Mouse (Mus musculus): ENCODE data around the gene Bod1. TPM values are rescaled to one million over a fixed set of nuclear protein-coding genes. Genes with fewer than 3 reads are reported as not detected.
A peak's percentile ranks its signal among the peaks of the same experiment; 100 is the strongest.

Bod1 gene
- 22.3 and 24.2 TPM in 2 replicates for polyA plus RNA-seq (2016; fragmentation: Nextera tagmentation; extraction: Ambion mirVana)

GRCm38 (mm10) chr11:31671354-31672169 is at the start of gene Bod1:
TSS of gene Bod1 (minus strand) at chr11:31671885.
- Histone ChIP-seq H3K27me3 (replicated peaks) (no peaks in the 10 kb centered on the region), H3K9me3 (replicated peaks) (no peaks in the 10 kb centered on the region), H3K4me1 (peaks cover 27% of the 10 kb centered on the region), H3K9ac (peak within 1 kb of the TSS; percentile 93), H3K4me2 (peak within 1 kb of the TSS; percentile 88), H3K4me3 (peak within 1 kb of the TSS; percentile 86), H3K27ac (0 out of 2 replicates have a peak within 1 kb of the TSS, but pooled peaks have one; percentile 49), H3K36me3 (peaks cover 28% of the 10 kb centered on the region)
- WGBS (ENCODE audit: insufficient replicate concordance) = under 1% methylated on average over 76 of the region's 76 CpGs
- ATAC-seq = peak; percentile 92

- ATAC-seq = no peak
- WGBS (ENCODE audit: insufficient replicate concordance) = 75% methylated on average over 4 of the region's 4 CpGs
These were observed 47.4 kb upstream of the Bod1 start for GRCm38 (mm10) chr11:31719090-31719489.

DNA sequence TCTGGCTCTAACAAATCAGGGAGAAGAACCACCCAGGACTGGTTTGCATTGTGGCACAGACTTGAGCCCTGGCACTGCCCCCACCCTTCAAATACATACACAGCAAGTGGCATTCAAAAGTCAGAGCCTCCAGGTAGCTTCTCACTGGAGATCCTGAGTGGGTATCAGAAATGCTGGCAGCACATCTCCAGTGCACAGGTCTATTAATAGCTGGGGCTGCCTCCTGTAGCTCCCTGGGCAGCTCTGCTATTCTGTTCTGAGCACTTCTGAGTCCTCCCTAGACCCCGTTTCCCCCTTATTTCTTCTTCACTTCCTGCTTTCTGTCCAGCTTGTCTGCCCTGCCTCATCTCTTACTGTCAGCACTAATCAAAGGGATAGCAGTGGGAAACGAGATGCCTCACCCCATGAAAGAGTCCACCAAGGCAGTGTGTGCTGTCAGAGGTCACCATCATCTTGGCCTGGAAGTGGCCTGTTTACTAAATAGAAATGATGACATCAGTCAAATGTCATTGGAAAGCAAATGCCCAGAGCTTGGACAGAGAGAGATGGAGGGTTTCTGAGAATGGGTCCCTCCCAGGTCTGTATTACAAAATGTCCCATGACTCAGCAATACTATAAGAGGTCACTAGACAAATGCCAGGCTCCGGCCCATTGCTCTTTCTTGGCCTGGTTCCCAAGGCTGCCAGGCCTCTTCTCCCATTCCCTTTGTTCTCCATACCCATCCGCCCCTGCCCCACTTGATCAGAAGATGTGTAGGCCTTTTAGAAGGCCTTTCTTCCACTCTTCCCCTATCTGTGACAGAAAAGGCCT is 46.4 kb upstream of the Bod1 start:
- no peaks in the 10 kb centered on the region for H3K36me3 ChIP-seq

More at GRCm38 (mm10) chr11:31719090-31719489, 47.4 kb upstream of the Bod1 start:
- no peak overlapping the region for H3K9ac ChIP-seq
- no peaks in the 10 kb centered on the region for H3K9me3 ChIP-seq (replicated peaks)
- no peak overlapping the region for H3K4me2 ChIP-seq
- H3K4me1 ChIP-seq = peaks cover 26% of the 10 kb centered on the region
- no peaks in the 10 kb centered on the region for H3K36me3 ChIP-seq
- H3K27me3 ChIP-seq (replicated peaks) = 0 out of 2 replicates have a peak, but pooled peaks cover 7% of the 10 kb centered on the region
- H3K4me3 ChIP-seq = no peak overlapping the region
- no peak overlapping the region for H3K27ac ChIP-seq

DNA sequence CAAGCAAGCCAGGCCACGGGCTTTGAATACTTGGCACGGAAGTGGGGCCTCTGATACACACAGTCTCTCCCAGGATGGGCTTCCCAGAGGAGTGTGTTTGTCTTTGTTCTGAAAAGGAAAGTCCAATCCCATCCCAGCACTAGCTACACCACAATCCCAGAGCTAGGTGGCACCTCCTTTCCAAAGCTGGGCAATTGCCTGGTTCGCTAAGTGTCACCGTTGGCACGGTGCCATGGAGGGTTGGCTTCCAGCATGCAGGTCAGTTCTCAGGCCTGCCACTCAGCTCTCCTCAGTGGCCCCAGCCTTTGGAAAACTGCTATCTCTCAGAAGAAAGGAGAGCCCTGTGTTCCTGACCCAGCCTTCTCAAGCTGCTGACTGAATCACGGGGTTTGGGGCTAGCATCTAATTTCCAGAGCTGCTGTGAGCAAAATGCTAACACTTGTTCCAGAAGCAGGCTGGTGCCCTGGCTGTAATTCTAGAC is 42.0 kb upstream of the Bod1 start:
- 82% methylated on average over 6 of the region's 6 CpGs for WGBS (ENCODE audit: insufficient replicate concordance)
- Histone ChIP-seq H3K9ac (no peak overlapping the region), H3K27me3 (replicated peaks) (peaks cover 39% of the 10 kb centered on the region), H3K4me2 (no peak overlapping the region), H3K36me3 (no peaks in the 10 kb centered on the region), H3K9me3 (replicated peaks) (no peaks in the 10 kb centered on the region), H3K27ac (no peak overlapping the region), H3K4me1 (peaks cover 10% of the 10 kb centered on the region; the same call in 1 of the 2 replicates), H3K4me3 (no peak overlapping the region)
- ATAC-seq = no peak

More for the DNA sequence above, 46.4 kb upstream of the Bod1 start:
- Histone ChIP-seq H3K9me3 (replicated peaks) (no peaks in the 10 kb centered on the region), H3K27ac (no peak overlapping the region), H3K4me3 (no peak overlapping the region), H3K4me2 (no peak overlapping the region), H3K4me1 (peaks cover 29% of the 10 kb centered on the region), H3K9ac (no peak overlapping the region), H3K27me3 (replicated peaks) (peaks cover 12% of the 10 kb centered on the region; the same call in 1 of the 2 replicates)
- ATAC-seq = no peak
- 49% methylated on average over 4 of the region's 4 CpGs for WGBS (ENCODE audit: insufficient replicate concordance)

DNA sequence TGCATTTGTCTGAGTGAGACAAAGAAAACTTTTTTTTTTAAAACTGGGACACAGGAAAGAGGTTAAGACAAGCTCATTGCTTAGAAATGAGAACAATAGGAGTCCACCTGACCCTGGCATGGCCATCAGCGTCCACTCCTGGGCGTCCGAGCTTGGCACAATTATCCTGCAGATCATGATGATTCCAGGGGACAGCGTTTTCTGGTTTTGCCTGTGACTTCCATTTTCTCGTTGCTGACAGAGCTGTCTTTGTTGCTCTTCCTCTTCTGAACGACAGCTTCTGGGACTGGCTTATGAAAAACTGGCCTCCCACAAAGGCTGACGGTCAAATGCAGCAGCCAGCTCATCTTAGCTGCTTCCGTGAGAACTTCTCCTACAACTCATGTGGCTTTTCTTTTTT is 41.4 kb upstream of the Bod1 start:
- H3K4me1 ChIP-seq = peaks cover 5% of the 10 kb centered on the region; the same call in 1 of the 2 replicates
- no peak overlapping the region for H3K4me3 ChIP-seq
- whole genome bisulfite sequencing (ENCODE audit: insufficient replicate concordance) = 48% methylated on average over 8 of the region's 8 CpGs
- H3K27ac ChIP-seq = no peak overlapping the region
- ATAC-seq = no peak
- H3K9me3 ChIP-seq (replicated peaks) = peaks cover under 1% of the 10 kb centered on the region; the same call in 1 of the 2 replicates
- H3K36me3 ChIP-seq = no peaks in the 10 kb centered on the region
- H3K27me3 ChIP-seq (replicated peaks) = peaks cover 39% of the 10 kb centered on the region
- no peak overlapping the region for H3K9ac ChIP-seq
- no peak overlapping the region for H3K4me2 ChIP-seq

DNA sequence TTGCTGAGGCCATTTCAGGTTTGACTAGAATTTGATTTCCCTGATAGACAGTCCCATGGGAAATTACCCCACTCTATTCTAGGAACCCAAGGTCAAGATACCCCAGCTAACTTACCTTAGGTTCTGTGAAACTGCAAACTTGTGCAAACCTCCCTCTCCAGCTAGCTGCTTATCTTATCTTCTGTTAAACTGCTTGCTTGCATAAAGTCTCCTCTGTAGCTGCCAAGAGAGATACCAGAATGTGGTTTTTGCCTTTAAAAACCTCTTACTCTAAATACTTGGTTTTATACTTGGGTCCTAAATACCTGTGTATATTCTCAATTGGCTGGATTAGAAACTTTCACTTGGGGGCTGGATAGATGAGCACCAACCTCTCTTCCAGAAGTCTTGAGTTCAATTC is 36.1 kb upstream of the Bod1 start:
- Histone ChIP-seq H3K27me3 (replicated peaks) (peaks cover 28% of the 10 kb centered on the region), H3K4me3 (no peak overlapping the region), H3K4me2 (no peak overlapping the region), H3K36me3 (no peaks in the 10 kb centered on the region), H3K27ac (no peak overlapping the region), H3K4me1 (peaks cover 4% of the 10 kb centered on the region; the same call in 1 of the 2 replicates), H3K9me3 (replicated peaks) (peaks cover 4% of the 10 kb centered on the region; the same call in 1 of the 2 replicates), H3K9ac (no peak overlapping the region)
- peak; percentile 42; the same call in 1 of the 2 replicates for ATAC-seq

DNA sequence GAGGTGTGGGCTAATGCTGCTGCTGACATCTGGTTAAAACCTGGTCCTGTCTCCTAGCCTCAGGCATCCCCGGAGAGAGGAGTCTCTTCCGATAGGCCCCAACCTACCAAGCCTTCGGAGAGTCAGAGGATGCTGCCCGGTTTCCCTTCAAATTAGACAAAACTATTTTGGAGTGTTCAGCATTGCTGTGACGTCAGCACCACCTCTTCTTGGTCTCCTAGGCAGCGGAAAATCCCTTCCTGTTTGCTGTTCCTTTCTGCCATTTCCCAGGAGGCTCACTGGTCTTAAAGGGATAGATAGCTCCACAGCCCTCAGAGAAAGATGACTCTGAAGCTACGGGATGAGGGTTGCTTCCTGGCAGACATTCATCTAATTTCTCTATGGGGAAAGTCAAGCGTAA is 31.5 kb upstream of the Bod1 start:
- Histone ChIP-seq H3K27ac (no peak overlapping the region), H3K36me3 (no peaks in the 10 kb centered on the region), H3K27me3 (replicated peaks) (peaks cover 4% of the 10 kb centered on the region; the same call in 1 of the 2 replicates), H3K4me3 (no peak overlapping the region), H3K4me1 (peaks cover 4% of the 10 kb centered on the region; the same call in 1 of the 2 replicates), H3K9me3 (replicated peaks) (peaks cover 4% of the 10 kb centered on the region; the same call in 1 of the 2 replicates), H3K9ac (no peak overlapping the region), H3K4me2 (no peak overlapping the region)
- ATAC-seq = no peak
- WGBS (ENCODE audit: insufficient replicate concordance) = 71% methylated on average over 8 of the region's 8 CpGs

DNA sequence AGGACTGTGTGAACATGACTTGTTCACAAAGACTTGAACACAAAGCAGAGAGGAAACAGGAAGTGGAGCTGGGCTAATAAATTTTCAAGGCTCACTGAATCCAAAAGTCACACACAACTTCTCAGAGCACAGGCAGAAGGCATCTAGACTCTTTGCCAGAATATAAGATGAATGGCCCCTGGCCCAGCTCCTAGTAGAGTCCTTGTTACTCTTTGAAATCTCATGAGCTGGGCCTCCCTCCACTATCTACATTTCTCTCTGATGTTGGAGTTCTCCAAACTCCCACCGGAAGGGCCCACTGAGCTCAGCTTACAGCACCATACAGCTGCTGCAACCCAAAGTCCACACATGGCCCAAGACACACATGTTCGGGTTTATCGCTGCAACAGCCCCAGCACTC is 30.2 kb upstream of the Bod1 start:
- H3K27ac ChIP-seq = no peak overlapping the region
- no peak overlapping the region for H3K4me2 ChIP-seq
- no peak overlapping the region for H3K9ac ChIP-seq
- H3K9me3 ChIP-seq (replicated peaks) = no peaks in the 10 kb centered on the region
- WGBS (ENCODE audit: insufficient replicate concordance) = 67% methylated on average over 3 of the region's 3 CpGs
- no peaks in the 10 kb centered on the region for H3K4me1 ChIP-seq
- H3K36me3 ChIP-seq = no peaks in the 10 kb centered on the region
- no peak overlapping the region for H3K4me3 ChIP-seq
- peaks cover 4% of the 10 kb centered on the region; the same call in 1 of the 2 replicates for H3K27me3 ChIP-seq (replicated peaks)
- no peak for ATAC-seq

GRCm38 (mm10) chr11:31699502-31699901 is 27.8 kb upstream of the Bod1 start:
- Histone ChIP-seq H3K4me1 (no peaks in the 10 kb centered on the region), H3K27ac (no peak overlapping the region), H3K36me3 (no peaks in the 10 kb centered on the region), H3K27me3 (replicated peaks) (peaks cover 4% of the 10 kb centered on the region; the same call in 1 of the 2 replicates), H3K9ac (no peak overlapping the region), H3K4me2 (no peak overlapping the region), H3K9me3 (replicated peaks) (no peaks in the 10 kb centered on the region), H3K4me3 (no peak overlapping the region)
- ATAC-seq = no peak
- WGBS (ENCODE audit: insufficient replicate concordance) = 40% methylated on average over 3 of the region's 3 CpGs

DNA sequence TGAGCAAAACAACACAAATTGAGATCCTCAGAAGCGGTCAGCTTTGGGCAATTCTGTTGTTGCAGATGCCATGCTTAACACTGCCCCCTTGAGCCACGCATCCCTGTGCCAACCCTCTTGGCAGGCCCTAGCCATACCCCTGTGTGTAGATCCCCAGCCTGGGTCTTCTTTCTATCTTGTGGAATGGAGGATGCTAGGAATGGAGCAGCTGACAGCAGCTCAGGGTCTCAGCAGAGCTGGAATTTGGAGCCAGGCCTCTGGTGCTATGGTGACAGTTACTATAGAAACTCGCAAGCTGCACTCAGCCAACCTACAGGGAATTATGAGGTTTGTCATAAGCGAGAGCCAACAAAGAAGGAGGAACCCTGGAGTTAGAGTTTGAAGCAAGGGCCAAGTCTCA is 23.1 kb upstream of the Bod1 start:
- no peaks in the 10 kb centered on the region for H3K36me3 ChIP-seq
- no peak for ATAC-seq
- H3K9ac ChIP-seq = no peak overlapping the region
- 0 out of 2 replicates have a peak, but pooled peaks cover 3% of the 10 kb centered on the region for H3K9me3 ChIP-seq (replicated peaks)
- H3K27me3 ChIP-seq (replicated peaks) = no peaks in the 10 kb centered on the region; the same call in 1 of the 2 replicates
- no peak overlapping the region for H3K27ac ChIP-seq
- H3K4me2 ChIP-seq = no peak overlapping the region
- H3K4me3 ChIP-seq = no peak overlapping the region
- WGBS (ENCODE audit: insufficient replicate concordance) = 80% methylated on average over 4 of the region's 4 CpGs
- H3K4me1 ChIP-seq = 0 out of 2 replicates have a peak, but pooled peaks cover 2% of the 10 kb centered on the region

DNA sequence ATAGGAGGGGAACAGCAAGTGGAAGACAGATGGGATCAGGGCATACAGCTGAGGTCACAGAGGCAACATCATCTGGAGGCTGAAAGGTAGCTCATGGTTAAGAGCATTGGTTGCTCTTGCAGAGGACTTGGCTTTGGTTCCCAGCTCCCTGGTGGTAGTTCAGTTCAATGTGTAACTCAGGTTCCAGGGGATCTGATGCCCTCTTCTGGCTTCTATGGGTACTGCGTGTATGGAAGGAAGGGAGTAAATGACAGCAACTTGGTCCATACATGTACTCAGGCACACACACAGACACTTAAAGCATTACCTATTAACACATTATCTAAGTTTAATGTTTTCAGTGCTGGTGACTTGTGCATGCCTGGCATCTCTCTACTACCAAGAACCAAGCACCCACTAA is 22.4 kb upstream of the Bod1 start:
- H3K27ac ChIP-seq = no peak overlapping the region
- no peaks in the 10 kb centered on the region; the same call in 1 of the 2 replicates for H3K27me3 ChIP-seq (replicated peaks)
- H3K9ac ChIP-seq = no peak overlapping the region
- H3K4me1 ChIP-seq = 0 out of 2 replicates have a peak, but pooled peaks cover 6% of the 10 kb centered on the region
- 0 out of 2 replicates have a peak, but pooled peaks cover 3% of the 10 kb centered on the region for H3K9me3 ChIP-seq (replicated peaks)
- ATAC-seq = no peak
- 94% methylated on average over 1 of the region's 1 CpGs for WGBS (ENCODE audit: insufficient replicate concordance)
- no peak overlapping the region for H3K4me2 ChIP-seq
- H3K36me3 ChIP-seq = no peaks in the 10 kb centered on the region
- H3K4me3 ChIP-seq = no peak overlapping the region

Measured in liver, embryonic 12.5 days (tissue).